17 mouse cellular contexts compared by ENCODE assay signal in the genomic region with DNA sequence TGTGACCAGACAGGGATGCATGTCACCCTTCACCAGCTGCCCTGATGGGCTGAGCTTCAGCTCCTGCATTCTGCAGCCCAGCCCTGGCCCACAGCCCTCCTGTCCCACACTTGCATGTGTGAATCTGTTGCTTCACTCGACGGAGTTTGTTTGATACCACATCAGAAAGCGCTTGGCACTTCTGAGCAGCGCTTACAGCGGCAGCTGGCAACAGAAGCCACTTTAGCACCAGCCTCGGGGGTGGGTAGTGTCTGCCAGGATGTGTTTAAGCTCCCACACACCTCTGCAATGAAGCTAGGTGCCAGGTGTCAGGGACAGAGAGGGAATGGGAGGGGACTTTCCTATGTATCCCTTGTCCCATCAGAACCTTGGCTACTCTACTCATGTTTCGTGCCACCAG. TPM values are rescaled to one million over a fixed set of nuclear protein-coding genes. Genes with fewer than 3 reads are reported as not detected.
DNase-seq lines count a peak whose midpoint lies in the region; ATAC-seq and TF ChIP-seq lines count a peak whose summit lies in the region.
"Had no signal": no experiment of that assay in that cellular context is flagged by ENCODE, and none has a peak within 500 bp of the region (broad histone marks: within the 10 kb centered on the region; RNA-seq: fewer than 3 reads in every experiment).

No protein-coding gene starts in this region.

- intact Hi-C loops in left cerebral cortex, postnatal 10 days (cut with DNase I), result loop anchor here (1.0 to 5.0 kb wide), 2 partner anchors 68 to 101 kb away; no protein-coding TSS in a partner anchor

- DNase-seq in left cerebral cortex, adult 9 months (ENCODE audit: low spot score in 2 of 2), result peak; percentile 37 to 67
- no peak for DNase-seq in left cerebral cortex, postnatal 10 days (ENCODE audit: extremely low spot score in 1 of 2, low spot score in 2 of 2)
- peak; percentile 19 for DNase-seq in induced T-regulatory cell, adult 2 months (ENCODE audit: low read depth)
- DNase-seq in right cerebral cortex, postnatal 14 days, result peak; percentile 48
- peak; percentile 50 to 66 for DNase-seq in thymus, postnatal 36 days
- DNase-seq in lung, postnatal 14 days, result no peak
- no peak for DNase-seq in midbrain, postnatal 0 days (ENCODE audit: low spot score)

- no peak for TF ChIP-seq CTCF in midbrain, postnatal 0 days (IDR thresholded peaks at IDR 0.05)

- no peaks in the 10 kb centered on the region for H3K9me3 ChIP-seq in midbrain, postnatal 0 days (ENCODE audit: low read length)
- H3K9me3 ChIP-seq: hindbrain, embryonic 12.5 days; neural tube, embryonic 13.5 days had no signal

- no peak overlapping the region for H3K9ac ChIP-seq in midbrain, postnatal 0 days (replicated peaks; ENCODE audit: low read length, poor library complexity, severe bottlenecking)
- H3K9ac ChIP-seq: hindbrain, embryonic 12.5 days; liver, postnatal 0 days; neural tube, embryonic 13.5 days had no signal

- peaks cover 9% of the 10 kb centered on the region; the same call in 1 of the 2 replicates for H3K4me1 ChIP-seq in midbrain, postnatal 0 days (ENCODE audit: insufficient read depth, low read length)

- WGBS in midbrain, postnatal 0 days, result 69% methylated on average over 7 of the region's 7 CpGs

- no peak overlapping the region for H3K27ac ChIP-seq in midbrain, postnatal 0 days (ENCODE audit: low read depth, low read length)
- H3K27ac ChIP-seq: hindbrain, embryonic 12.5 days; kidney, postnatal 0 days; macrophage; neural tube, embryonic 13.5 days had no signal

- ATAC-seq in midbrain, postnatal 0 days (ENCODE audit: low FRiP score), result no peak
- no peak for ATAC-seq in megakaryocyte-erythroid progenitor cell, adult 5-6 weeks (replicated peaks; ENCODE audit: low FRiP score, low TSS enrichment, poor library complexity, severe bottlenecking)

- no peaks in the 10 kb centered on the region for H3K36me3 ChIP-seq in midbrain, postnatal 0 days (ENCODE audit: insufficient read depth, low read length)
- H3K36me3 ChIP-seq: hindbrain, embryonic 12.5 days; neural tube, embryonic 13.5 days had no signal

- H3K4me2 ChIP-seq in midbrain, postnatal 0 days (ENCODE audit: low read depth, low read length, poor library complexity, severe bottlenecking), result no peak overlapping the region
- H3K4me2 ChIP-seq: hindbrain, embryonic 12.5 days; neural tube, embryonic 13.5 days had no signal

- no peaks in the 10 kb centered on the region for H3K27me3 ChIP-seq in midbrain, postnatal 0 days (ENCODE audit: insufficient read depth, low read length)

- no peak overlapping the region for H3K4me3 ChIP-seq in midbrain, postnatal 0 days (ENCODE audit: low read depth, low read length)
- H3K4me3 ChIP-seq: erythroblast, embryonic 14.5 days; hindbrain, embryonic 12.5 days; neural tube, embryonic 13.5 days had no signal

RNA-seq across cellular contexts. Expression of a gene that starts 4.3 kb away (rescaled TPM):
- not detected for total RNA-seq in left cerebral cortex, postnatal 10 days (2021)
- total RNA-seq in midbrain, postnatal 0 days (2014; rRNA removed), result 0.19 TPM in 1 of 2 replicates, not detected in the other
- polyA plus RNA-seq in midbrain, postnatal 0 days (2015; fragmentation: Nextera tagmentation; extraction: Ambion mirVana), result 0.07 and 0.20 TPM in 2 replicates
- total RNA-seq in megakaryocyte-erythroid progenitor cell, adult 5-6 weeks (2014; fragmentation: Nextera tagmentation), result not detected in 2 replicates
- total RNA-seq in megakaryocyte-erythroid progenitor cell, adult 5-6 weeks (2017), result 0.11 TPM in 1 of 2 replicates, not detected in the other
- total RNA-seq: layer of hippocampus, postnatal 10 days had no signal
- polyA plus RNA-seq: erythroblast, embryonic 14.5 days; intestine, embryonic 16.5 days; macrophage had no signal

RNA-seq across cellular contexts. Expression of a gene that starts 31.1 kb away (rescaled TPM):
- 10 to 100 TPM in 1 of 2 experiments, 1 to 10 TPM in 1; 7.0 to 13.3 TPM for total RNA-seq in left cerebral cortex, postnatal 10 days (2021)
- total RNA-seq in midbrain, postnatal 0 days (2014; rRNA removed), result 46.1 and 48.5 TPM in 2 replicates
- 19.4 and 21.0 TPM in 2 replicates for polyA plus RNA-seq in midbrain, postnatal 0 days (2015; fragmentation: Nextera tagmentation; extraction: Ambion mirVana)
- total RNA-seq in megakaryocyte-erythroid progenitor cell, adult 5-6 weeks (2014; fragmentation: Nextera tagmentation), result not detected in 2 replicates
- total RNA-seq in megakaryocyte-erythroid progenitor cell, adult 5-6 weeks (2017), result not detected in 2 replicates
- polyA plus RNA-seq: erythroblast, embryonic 14.5 days; heart, embryonic 16.5 days; liver, postnatal 0 days; macrophage had no signal

Comparison
In these comparisons a context has a peak if more than half of its experiments do, and no peak if none do; other contexts are left out.
1. DNase-seq: peak in left cerebral cortex, adult 9 months (2 of 2), induced T-regulatory cell, adult 2 months (single experiment), right cerebral cortex, postnatal 14 days (single experiment) and thymus, postnatal 36 days (2 of 2); none in left cerebral cortex, postnatal 10 days (0 of 2), lung, postnatal 14 days (single experiment) and midbrain, postnatal 0 days (single experiment).
2. RNA of a gene that starts 31.1 kb away (total RNA-seq): 46.1 to 48.5 TPM in midbrain, postnatal 0 days and 7.0 to 13.3 TPM in left cerebral cortex, postnatal 10 days; not detected in megakaryocyte-erythroid progenitor cell, adult 5-6 weeks; every median in the first group is over 4 times any median in the second.